Mouse (Mus musculus): Measurements from ENCODE around the gene 4930404H24Rik.
A peak's percentile ranks its signal among the peaks of the same experiment; 100 is the strongest.

DNA sequence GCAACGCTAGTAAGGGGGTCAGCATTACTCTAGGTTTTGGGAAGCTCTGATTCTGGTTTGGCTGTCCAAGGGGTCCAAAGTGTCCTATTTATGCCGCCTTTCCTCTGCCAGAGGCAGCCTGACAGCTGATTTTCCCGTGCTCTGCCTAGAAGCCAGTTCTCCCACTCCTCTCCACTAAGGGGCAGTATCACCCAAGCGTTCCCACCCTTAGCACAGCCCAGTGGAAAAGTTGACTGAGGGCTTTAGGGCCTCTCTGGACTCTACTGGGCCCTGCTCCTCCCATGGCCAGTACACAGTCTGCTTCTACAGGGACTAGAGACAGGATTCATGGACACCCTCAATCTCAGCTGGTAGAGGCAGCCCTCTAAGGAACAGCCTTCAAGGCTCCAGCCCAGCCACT is 14.0 kb upstream of the 4930404H24Rik start:
- TF ChIP-seq CTCF (IDR thresholded peaks at IDR 0.05; ENCODE audit: low read depth) (peak; percentile 95), EP300 (optimal IDR thresholded peaks at IDR 0.05) (no peak)
